ENCODE assay signal across 8 mouse cellular contexts in genomic region chr8:124398843-124399402, GRCm38 (mm10). TPM values are rescaled to one million over a fixed set of nuclear protein-coding genes. Genes with fewer than 3 reads are reported as not detected.
DNase-seq lines count a peak whose midpoint lies in the region; ATAC-seq and TF ChIP-seq lines count a peak whose summit lies in the region.

No protein-coding gene starts in this region.

- 28% methylated on average over 12 of the region's 12 CpGs for WGBS in forebrain, embryonic 11.5 days
- 32% methylated on average over 12 of the region's 12 CpGs for WGBS in forebrain, embryonic 16.5 days
- WGBS in neural tube, embryonic 15.5 days: 34% methylated on average over 12 of the region's 12 CpGs
- WGBS in cerebellum, adult 2 months: 20% methylated on average over 12 of the region's 12 CpGs

- TF ChIP-seq POLR2A in cerebellum, adult 2 months (IDR thresholded peaks at IDR 0.05; ENCODE audit: borderline replicate concordance, insufficient read depth, low read length): no peak

- TF ChIP-seq CTCF in cerebellum, adult 2 months (IDR thresholded peaks at IDR 0.05; ENCODE audit: borderline replicate concordance, insufficient read depth, low read depth, low read length): peak; percentile 68

- H3K27me3 ChIP-seq in forebrain, embryonic 11.5 days (ENCODE audit: control insufficient read depth, insufficient read depth, low read length): no peaks in the 10 kb centered on the region
- no peaks in the 10 kb centered on the region for H3K27me3 ChIP-seq in forebrain, embryonic 16.5 days (replicated peaks; ENCODE audit: control insufficient read depth, insufficient read depth, low read length)
- no peaks in the 10 kb centered on the region for H3K27me3 ChIP-seq in neural tube, embryonic 15.5 days (replicated peaks)
- no peaks in the 10 kb centered on the region for H3K27me3 ChIP-seq in cerebellum, adult 2 months (ENCODE audit: control insufficient read depth, insufficient read depth, low read length)

- H3K36me3 ChIP-seq in forebrain, embryonic 11.5 days (ENCODE audit: control insufficient read depth, insufficient read depth, low read length): no peaks in the 10 kb centered on the region
- no peaks in the 10 kb centered on the region for H3K36me3 ChIP-seq in forebrain, embryonic 16.5 days (ENCODE audit: control insufficient read depth, insufficient read depth)
- H3K36me3 ChIP-seq in neural tube, embryonic 15.5 days: peaks cover 2% of the 10 kb centered on the region; the same call in 1 of the 2 replicates

- H3K27ac ChIP-seq in forebrain, embryonic 11.5 days (ENCODE audit: low read depth, low read length): no peak overlapping the region
- H3K27ac ChIP-seq in forebrain, embryonic 16.5 days (ENCODE audit: low read length): no peak overlapping the region
- H3K27ac ChIP-seq in neural tube, embryonic 15.5 days (replicated peaks): no peak overlapping the region
- H3K27ac ChIP-seq in cerebellum, adult 2 months (ENCODE audit: insufficient read depth, low read length): peak overlapping the region; percentile 47

- no peak overlapping the region for H3K9ac ChIP-seq in forebrain, embryonic 11.5 days (ENCODE audit: low read length)
- no peak overlapping the region for H3K9ac ChIP-seq in forebrain, embryonic 16.5 days (replicated peaks; ENCODE audit: low read depth, low read length)
- H3K9ac ChIP-seq in neural tube, embryonic 15.5 days (replicated peaks): no peak overlapping the region

- 0 out of 2 replicates have a peak, but pooled peaks have one; percentile 27 for ATAC-seq in forebrain, embryonic 11.5 days (replicated peaks; ENCODE audit: low FRiP score)
- no peak; the same call in 1 of the 2 replicates for ATAC-seq in forebrain, embryonic 16.5 days
- ATAC-seq in neural tube, embryonic 15.5 days (ENCODE audit: low FRiP score): no peak
- ATAC-seq in erythroblast, adult 5-6 weeks (replicated peaks; ENCODE audit: low FRiP score, poor library complexity, severe bottlenecking): no peak

- H3K9me3 ChIP-seq in forebrain, embryonic 11.5 days (ENCODE audit: control insufficient read depth, low read length): no peaks in the 10 kb centered on the region
- no peaks in the 10 kb centered on the region for H3K9me3 ChIP-seq in forebrain, embryonic 16.5 days (ENCODE audit: control insufficient read depth, low read length)
- no peaks in the 10 kb centered on the region for H3K9me3 ChIP-seq in neural tube, embryonic 15.5 days (replicated peaks)

- peak; percentile 70 for DNase-seq in forebrain, embryonic 11.5 days (ENCODE audit: low spot score)
- DNase-seq in neural tube, embryonic 10.5 days (ENCODE audit: extremely low spot score, low spot score): peak; percentile 41
- DNase-seq in cerebellum, adult 2 months: peak; percentile 67 to 70
- peak; percentile 41 for DNase-seq in induced T-regulatory cell, adult 2 months (ENCODE audit: low read depth)
- DNase-seq in retina, embryonic 14.5 days (ENCODE audit: low spot score): peak; percentile 80

- H3K4me1 ChIP-seq in forebrain, embryonic 11.5 days (replicated peaks; ENCODE audit: control insufficient read depth, insufficient read depth, low read length): 0 out of 2 replicates have a peak, but pooled peaks cover 2% of the 10 kb centered on the region
- peaks cover 4% of the 10 kb centered on the region for H3K4me1 ChIP-seq in forebrain, embryonic 16.5 days (replicated peaks; ENCODE audit: control insufficient read depth, insufficient read depth, low read length)
- H3K4me1 ChIP-seq in neural tube, embryonic 15.5 days: peaks cover 14% of the 10 kb centered on the region; the same call in 1 of the 2 replicates
- H3K4me1 ChIP-seq in cerebellum, adult 2 months (ENCODE audit: control insufficient read depth, insufficient read depth, low read length): peaks cover 64% of the 10 kb centered on the region

- H3K4me3 ChIP-seq in forebrain, embryonic 11.5 days (ENCODE audit: low read depth, low read length): no peak overlapping the region
- H3K4me3 ChIP-seq in forebrain, embryonic 16.5 days (replicated peaks; ENCODE audit: low read length): no peak overlapping the region
- no peak overlapping the region for H3K4me3 ChIP-seq in neural tube, embryonic 15.5 days (replicated peaks)
- no peak overlapping the region for H3K4me3 ChIP-seq in cerebellum, adult 2 months (replicated peaks; ENCODE audit: insufficient read depth, low read depth, low read length)

- no peak overlapping the region for H3K4me2 ChIP-seq in forebrain, embryonic 11.5 days (ENCODE audit: low read depth, low read length, severe bottlenecking)
- no peak overlapping the region for H3K4me2 ChIP-seq in forebrain, embryonic 16.5 days (ENCODE audit: low read length)
- no peak overlapping the region for H3K4me2 ChIP-seq in neural tube, embryonic 15.5 days

RNA-seq across cellular contexts. Expression of gene Pgbd5, which starts 40.5 kb away (rescaled TPM):
- polyA plus RNA-seq in forebrain, embryonic 11.5 days (2014; fragmentation: Nextera tagmentation; extraction: Ambion mirVana): 4.8 and 5.3 TPM in 2 replicates
- polyA plus RNA-seq in forebrain, embryonic 16.5 days (2015; fragmentation: Nextera tagmentation; extraction: Ambion mirVana): 8.4 and 10.7 TPM in 2 replicates
- polyA plus RNA-seq in neural tube, embryonic 15.5 days (2015; fragmentation: Nextera tagmentation; extraction: Ambion mirVana): 12.0 and 17.0 TPM in 2 replicates
- 142 and 155 TPM in 2 replicates for polyA plus RNA-seq in cerebellum, adult 2 months (2012; rRNA removed)
- total RNA-seq in erythroblast, adult 5-6 weeks (2015; ENCODE audit: low replicate concordance): not detected in 2 replicates
- total RNA-seq in erythroblast, adult 5-6 weeks (2017; ENCODE audit: low replicate concordance): not detected in 2 replicates
